Mouse (Mus musculus) 3134 (cell line): ENCODE measurements around the gene Camk2d.

Source experiments
- DNase-seq: peaks from one replicate; pipeline ENCODE4 v3.0.0-alpha.2; 2011; ENCODE audit warnings: low spot score; ENCODE audit not compliant: insufficient read length; ENCODE audit errors: extremely low read depth

Gene Camk2d

GRCm38 (mm10) chr3:126886644-126887043, 290.5 kb downstream of the Camk2d start:
- no peak for DNase-seq
